Mouse (Mus musculus) CD4-positive naive resting alpha-beta T cell, adult 57 days (primary cell): ENCODE data around the gene Pex13. TPM values are rescaled to one million over a fixed set of nuclear protein-coding genes. Genes with fewer than 3 reads are reported as not detected.

ENCODE experiments used
- total RNA-seq: library from RNA; stranded (reverse); gene quantifications from one replicate; pipeline ENCODE4 v1.2.4, GENCODE M21; 2023

The Pex13 gene
- 13.0 TPM for total RNA-seq

GRCm38 (mm10) chr11:23665798-23666501, at the start of gene Pex13:
Pex13 (minus strand) TSS chr11:23665959.

GRCm38 (mm10) chr11:23665311-23665786, 410 bp downstream of the Pex13 start, which contains the start of gene Pus10:
Pus10 (plus strand) TSS chr11:23665674.

GRCm38 (mm10) chr11:23632945-23633878, 32.5 kb downstream of the Pex13 start, which contains the start of gene 0610010F05Rik:
0610010F05Rik (minus strand) TSS chr11:23633639.

Other genes starting within 250 kb of the Pex13 start
- 51.6 TPM for gene Ahsa2, start 167.9 kb downstream of the Pex13 start, total RNA-seq
- gene 1700093K21Rik, start 144.8 kb downstream of the Pex13 start, total RNA-seq = not detected
- 3.9 TPM for gene 0610010F05Rik, start 32.3 kb downstream of the Pex13 start, total RNA-seq
- 17.1 TPM for gene Pus10, start 285 bp downstream of the Pex13 start, total RNA-seq
- 56.8 TPM for gene Rel, start 105.0 kb upstream of the Pex13 start, total RNA-seq
- gene Papolg, start 229.3 kb upstream of the Pex13 start, total RNA-seq = 32.8 TPM